Mouse (Mus musculus) liver, postnatal 0 days (tissue): ENCODE results near the gene 1700025C18Rik.

ENCODE experiments used
- CTCF ChIP-seq: sonication (generic); IDR thresholded peaks from 2 replicates; pipeline ENCODE4 v1.5.1; 2016; ENCODE audit warnings: antibody characterized with exemption, low read depth
- EP300 ChIP-seq: IDR thresholded peaks from 2 replicates; pipeline ENCODE4 v1.6.1; 2016; ENCODE audit warnings: antibody characterized with exemption, low read depth, mild to moderate bottlenecking

DNA sequence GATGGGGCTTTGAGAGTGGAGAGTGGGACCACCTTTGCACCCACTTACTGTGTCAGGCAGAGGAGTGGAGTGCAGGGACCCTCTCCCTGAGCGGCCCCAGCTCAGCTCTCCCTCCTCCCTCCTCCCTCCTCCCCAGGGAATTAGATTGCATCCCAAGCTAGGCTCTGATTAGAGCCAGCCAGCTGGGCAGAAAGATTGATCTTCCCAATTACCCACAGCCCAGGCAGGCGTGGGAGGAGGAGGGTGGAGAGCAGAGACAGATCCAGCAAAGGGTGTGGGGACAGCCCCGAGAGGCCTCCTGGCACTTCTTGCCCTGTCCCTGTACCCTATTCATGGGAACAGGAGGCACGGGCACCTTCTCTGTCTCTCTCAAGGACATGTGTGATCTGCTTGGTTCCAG, 38.6 kb upstream of the 1700025C18Rik start:
- TF ChIP-seq CTCF, result no peak
- TF ChIP-seq EP300, result no peak
